Mouse (Mus musculus): ENCODE data around the gene Fcho1. TPM values are rescaled to one million over a fixed set of nuclear protein-coding genes. Genes with fewer than 3 reads are reported as not detected.
A peak's percentile ranks its signal among the peaks of the same experiment; 100 is the strongest.
"Not testable (repeated sequence)": the region's sequence is repeated elsewhere in the genome, so short reads cannot be mapped to it uniquely, and the experiment has no call there.

The Fcho1 gene
- total RNA-seq, 2 experiments from 2014 or later, result not detected

DNA sequence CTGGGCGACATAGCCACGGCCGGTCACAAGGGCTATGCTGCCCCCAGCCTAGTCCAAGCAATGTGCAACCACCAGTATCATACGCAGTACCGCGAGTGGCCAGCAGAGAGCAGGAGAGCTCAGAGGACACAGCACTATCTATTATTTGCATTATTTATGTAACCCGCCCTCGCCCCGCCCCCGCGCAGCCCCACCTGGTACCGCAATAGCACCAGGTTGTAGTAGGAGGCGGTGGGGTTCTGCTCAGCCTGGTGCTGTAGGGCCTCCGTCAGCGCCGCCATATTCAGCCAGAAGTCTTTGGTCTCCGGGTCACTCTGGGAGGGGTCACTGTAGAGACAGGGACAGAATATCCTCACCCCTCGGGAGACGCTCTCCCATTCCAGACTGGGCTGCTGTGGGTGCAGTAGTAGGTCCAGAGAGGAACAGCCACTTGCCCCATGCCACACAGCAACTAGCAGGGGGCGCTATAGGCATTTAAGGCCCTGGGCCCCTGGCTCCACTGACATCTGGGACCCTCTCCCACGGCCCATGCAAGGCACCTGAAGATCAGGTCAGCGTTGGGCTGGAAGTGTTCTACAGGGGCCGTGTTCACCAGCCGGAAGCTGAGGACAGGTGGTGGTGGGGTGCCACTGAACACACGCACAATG lies 15.6 kb downstream of the Fcho1 start:
- intact Hi-C loops (cut with DNase I), result no loop called here
- Histone ChIP-seq H3K27ac (no peak overlapping the region), H3K4me3 (peak overlapping the region; percentile 51)
- peak; percentile 64 for DNase-seq
- TF ChIP-seq CTCF (IDR thresholded peaks at IDR 0.05), result peak; percentile 70

DNA sequence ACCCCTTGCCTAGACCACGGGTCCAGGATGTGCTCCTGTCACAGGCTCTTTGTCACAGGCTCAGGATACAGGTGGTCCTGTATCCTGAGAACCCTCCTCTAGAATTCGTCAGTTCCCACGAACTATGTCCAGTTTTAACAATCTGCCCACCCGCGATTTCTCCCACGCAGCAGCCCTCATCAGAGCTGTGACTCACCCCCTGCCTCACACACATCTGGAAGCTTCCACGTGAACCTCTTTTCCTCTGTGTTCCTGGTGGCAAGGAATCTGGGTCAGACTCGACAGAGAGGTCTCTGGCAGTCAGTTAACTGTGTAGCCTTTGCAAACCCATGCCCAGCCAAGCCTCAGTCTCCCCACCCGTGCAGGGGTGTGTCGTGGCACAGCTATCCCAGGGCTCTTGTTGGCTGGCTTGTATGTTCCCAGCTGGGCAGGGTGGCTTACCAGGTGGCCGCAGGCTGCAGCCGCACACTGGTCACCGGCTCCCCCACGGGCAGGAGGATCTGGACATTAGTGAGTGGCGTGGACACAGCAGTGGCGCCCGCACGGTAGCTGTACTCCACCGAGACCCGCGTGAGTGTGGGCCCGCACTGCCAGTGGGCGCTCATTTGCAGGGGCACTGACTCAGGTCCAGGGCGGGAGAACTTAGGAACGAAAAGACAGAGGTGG lies 16.2 kb downstream of the Fcho1 start:
- no peak overlapping the region; the same call in 1 of the 2 replicates for H3K4me3 ChIP-seq
- no peak for DNase-seq
- TF ChIP-seq CTCF (IDR thresholded peaks at IDR 0.05), result no peak
- no peak overlapping the region for H3K27ac ChIP-seq
- intact Hi-C loops (cut with DNase I), result no loop called here

DNA sequence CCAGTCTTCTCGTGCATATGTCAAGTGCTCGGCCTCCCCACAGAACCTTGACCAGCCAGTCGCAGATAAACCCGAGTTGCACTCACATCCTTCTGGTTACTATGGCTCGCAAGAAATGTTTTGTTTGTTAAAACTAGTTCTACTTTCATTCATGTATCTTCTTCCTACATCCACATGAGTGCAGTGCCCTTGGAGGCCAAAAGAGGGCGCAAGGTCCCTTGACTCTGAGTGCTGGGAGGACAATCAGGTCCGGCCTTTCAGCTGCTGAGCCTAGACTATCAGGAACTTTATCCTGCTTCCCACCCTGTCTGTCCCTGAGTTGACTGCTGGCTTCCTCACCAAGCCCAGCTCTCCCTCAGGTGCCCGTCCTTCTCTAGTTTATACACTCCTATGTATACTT lies 17.6 kb downstream of the Fcho1 start:
- no peak for DNase-seq
- intact Hi-C loops (cut with DNase I), result no loop called here
- TF ChIP-seq CTCF (IDR thresholded peaks at IDR 0.05), result peak; percentile 60
- H3K27ac ChIP-seq, result no peak overlapping the region
- H3K4me3 ChIP-seq, result no peak overlapping the region

DNA sequence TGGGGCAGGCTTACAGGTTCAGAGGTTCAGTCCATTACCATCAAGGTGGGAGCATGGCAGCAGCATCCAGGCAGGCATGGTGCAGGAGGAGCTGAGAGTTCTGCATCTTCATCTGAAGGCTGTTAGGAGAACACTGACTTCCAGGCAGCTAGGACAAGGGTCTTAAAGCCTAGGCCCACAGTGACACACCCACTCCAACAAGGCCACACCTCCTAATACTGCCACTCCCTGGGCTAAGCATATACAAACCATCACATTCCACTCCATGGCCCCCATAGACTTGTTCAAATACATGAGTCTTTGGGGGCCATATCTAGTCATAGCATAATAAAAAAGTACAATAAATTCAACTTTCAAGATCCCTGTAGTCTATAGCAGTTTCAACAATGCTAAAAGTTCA lies 22.1 kb downstream of the Fcho1 start:
- H3K4me3 ChIP-seq; DNase-seq; intact Hi-C loops (cut with DNase I); H3K27ac ChIP-seq: not testable (repeated sequence)

DNA sequence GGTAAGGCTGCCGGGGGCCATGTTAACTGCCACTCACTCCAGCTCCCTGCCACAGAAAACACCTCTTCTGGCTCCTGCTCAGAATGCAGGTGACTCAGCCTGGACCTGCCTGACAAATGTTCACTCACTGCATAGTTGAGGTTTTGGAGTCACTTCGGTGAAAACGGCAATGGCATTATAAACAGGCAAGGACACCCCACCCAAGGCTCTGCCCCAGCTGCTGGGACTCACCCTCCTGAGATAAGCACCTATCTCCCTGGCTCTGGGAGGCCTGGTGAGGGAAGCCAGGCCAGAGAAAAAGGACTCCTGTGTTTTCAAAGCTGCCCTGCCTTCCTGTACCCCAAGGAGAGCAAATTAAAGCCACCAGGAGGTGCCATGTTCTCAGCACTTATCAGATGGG lies 22.6 kb downstream of the Fcho1 start:
- no peak overlapping the region for H3K27ac ChIP-seq
- intact Hi-C loops (cut with DNase I), result no loop called here
- no peak for TF ChIP-seq CTCF (IDR thresholded peaks at IDR 0.05)
- H3K4me3 ChIP-seq, result no peak overlapping the region
- DNase-seq, result no peak

DNA sequence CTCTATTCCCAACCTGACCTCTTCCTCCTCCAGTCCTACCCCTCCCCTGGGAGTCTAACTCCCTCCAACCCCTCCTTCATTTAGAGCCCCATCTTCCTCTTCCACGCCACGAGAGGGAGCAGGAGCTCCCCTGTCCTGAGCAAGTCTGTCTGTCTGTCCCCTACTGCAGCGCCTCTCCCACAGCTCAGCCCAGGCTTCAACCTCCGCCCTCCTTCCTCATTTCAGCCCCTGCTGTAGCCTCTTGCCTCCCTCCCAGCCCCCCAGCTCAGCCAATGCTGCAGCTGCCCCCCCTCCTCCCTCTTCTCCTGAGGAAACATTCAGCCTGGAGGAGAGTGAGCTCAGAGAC lies 23.5 kb downstream of the Fcho1 start:
- intact Hi-C loops (cut with DNase I), result no loop called here
- Histone ChIP-seq H3K4me3 (peak overlapping the region; percentile 72), H3K27ac (peak overlapping the region; percentile 86; the same call in 1 of the 2 replicates)
- TF ChIP-seq CTCF (IDR thresholded peaks at IDR 0.05), result peak; percentile 16; the same call in 1 of the 2 replicates
- no peak for DNase-seq

DNA sequence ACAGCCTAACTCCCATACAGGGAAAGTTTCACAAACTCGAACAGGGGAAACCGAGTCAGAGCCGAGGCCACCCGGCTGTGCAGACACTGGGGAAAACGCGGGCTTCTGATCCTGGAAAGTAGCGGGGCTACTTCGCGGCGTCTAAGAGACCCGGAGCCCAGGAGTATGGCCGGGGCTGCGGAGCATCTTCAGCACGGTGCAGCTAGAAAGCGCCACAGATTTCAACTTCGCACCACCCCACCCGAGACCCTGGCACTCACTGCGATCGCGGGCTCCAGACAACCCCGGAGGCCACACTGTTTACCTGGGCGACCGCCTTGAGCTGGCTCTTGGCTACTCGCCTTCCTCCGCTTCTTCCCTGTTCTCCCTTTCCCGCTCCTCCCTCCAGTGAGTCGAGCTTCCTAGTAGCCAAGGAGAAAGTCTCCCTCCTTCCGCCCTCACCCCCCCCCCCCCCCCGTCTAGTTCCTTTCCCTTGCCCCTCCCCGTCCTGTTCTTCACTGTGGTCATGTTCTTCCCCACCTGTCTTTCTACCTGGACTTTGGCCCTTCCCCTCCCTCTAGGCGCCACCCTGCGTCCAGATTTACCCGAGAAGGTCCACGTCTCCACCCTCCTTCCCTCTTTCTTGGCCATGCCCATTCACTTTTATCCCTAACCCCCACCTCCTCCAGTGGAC lies 24.0 kb downstream of the Fcho1 start, which contains the start of gene B3gnt3:
Gene B3gnt3, minus strand, starts transcription at position 376 of the 673 bp plus-strand sequence.
- DNase-seq, result no peak
- peak within 1 kb of the TSS; percentile 72 for H3K4me3 ChIP-seq
- H3K27ac ChIP-seq, result peak within 1 kb of the TSS; percentile 86
- intact Hi-C loops (cut with DNase I), result no loop called here
- TF ChIP-seq CTCF (IDR thresholded peaks at IDR 0.05), result no peak

DNA sequence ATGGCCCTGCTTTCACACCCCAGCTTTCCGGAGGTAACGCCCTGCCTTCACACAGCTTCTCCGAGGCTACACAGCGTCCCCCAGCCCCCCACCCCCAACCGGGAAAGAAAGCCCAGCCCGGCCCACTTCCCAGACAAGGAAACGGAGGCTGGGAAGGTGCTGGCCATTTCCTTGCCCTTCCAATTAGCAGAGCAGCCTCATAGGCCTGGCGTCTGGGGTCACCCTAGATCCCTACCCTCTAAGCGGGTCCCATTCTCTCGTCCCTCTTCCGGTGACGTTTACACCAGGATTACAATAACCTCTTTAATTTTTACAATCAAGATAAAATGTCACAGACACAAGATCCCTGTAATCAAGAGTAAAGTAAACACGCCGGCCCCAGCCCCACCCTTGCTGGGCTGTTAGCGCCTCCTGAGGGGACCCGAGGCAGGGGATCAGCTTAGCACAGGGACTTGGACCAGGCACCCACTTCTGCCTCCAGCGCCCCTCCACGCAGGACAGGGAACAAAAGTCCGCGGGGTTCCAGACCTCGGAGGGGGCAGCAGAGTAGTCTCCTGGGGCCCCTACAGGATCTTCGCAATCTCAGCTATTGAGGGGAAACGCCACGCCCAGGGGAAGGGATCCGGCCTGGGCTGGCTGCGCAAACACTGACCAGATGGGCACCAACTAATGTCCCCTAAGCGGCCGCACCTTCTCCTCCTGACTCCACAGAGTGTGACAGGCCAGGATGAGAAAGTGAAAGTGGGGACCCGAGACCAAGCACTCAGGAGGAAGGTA lies 24.8 kb downstream of the Fcho1 start:
- peak; percentile 49 for DNase-seq
- H3K4me3 ChIP-seq, result peak overlapping the region; percentile 72
- no peak for TF ChIP-seq CTCF (IDR thresholded peaks at IDR 0.05)
- intact Hi-C loops (cut with DNase I), result no loop called here
- peak overlapping the region; percentile 86 for H3K27ac ChIP-seq

DNA sequence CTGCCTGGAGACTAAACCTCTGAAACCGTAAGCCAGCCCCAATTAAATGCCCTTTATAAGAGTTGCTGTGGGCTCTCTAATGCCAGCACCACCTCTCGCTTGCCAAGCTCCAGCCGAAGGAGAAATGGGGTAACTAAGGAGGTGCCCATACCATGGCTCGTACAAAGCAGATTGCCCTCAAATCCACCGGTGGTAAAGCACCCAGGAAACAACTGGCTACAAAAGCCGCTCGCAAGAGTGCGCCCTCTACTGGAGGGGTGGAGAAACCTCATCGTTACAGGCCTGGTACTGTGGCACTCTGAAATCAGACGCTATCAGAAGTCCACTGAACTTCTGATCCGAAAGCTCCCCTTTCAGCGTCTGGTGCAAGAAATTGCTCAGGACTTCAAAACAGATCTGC lies 30.1 kb downstream of the Fcho1 start:
- DNase-seq; H3K27ac ChIP-seq; H3K4me3 ChIP-seq; intact Hi-C loops (cut with DNase I): not testable (repeated sequence)
- TF ChIP-seq CTCF (IDR thresholded peaks at IDR 0.05), result peak; percentile 40; the same call in 1 of the 2 replicates

DNA sequence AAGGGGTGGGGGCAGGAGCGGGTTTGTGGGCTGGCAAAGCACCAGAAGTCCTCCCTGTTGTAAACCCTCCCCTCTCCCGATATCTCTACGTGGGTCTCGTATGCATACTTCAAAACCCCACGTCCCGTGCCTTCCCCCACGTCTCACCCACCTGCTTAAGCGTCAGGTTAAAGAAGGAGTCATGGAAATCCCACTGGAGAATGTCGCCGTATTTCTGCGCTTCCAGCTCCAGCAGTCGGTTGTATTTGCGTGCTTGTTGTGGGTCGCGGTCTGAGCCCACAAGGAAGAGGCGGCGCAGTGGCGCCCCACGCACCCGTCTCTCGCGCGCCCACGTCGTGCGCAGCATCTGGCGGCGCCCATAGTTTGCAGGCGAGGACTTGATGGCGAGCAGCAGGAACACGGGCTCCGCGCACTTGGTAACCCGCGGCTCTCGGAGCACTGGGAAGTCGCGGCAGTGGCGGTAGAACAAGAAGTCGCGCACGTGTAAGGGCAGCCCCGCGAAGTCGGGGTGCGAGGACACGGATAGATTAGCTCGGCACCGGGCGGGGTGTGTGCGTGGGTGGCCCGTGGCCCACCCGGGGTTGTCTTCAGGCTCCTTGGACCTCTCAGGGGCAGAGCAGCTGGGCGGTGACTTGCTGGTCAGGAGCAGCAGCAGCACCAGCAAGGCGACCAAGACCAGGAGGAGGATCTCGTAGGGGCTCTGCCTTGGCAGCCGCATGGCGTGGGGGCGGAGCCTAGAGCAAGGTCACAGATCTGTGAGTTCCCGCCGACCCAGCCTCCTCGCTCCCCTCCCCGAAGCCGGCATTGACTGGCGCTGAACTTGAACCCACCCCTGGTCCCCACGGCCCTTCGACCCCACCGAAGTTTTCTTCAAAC lies 32.1 kb downstream of the Fcho1 start:
- H3K27ac ChIP-seq, result no peak overlapping the region
- no peak for DNase-seq
- no peak for TF ChIP-seq CTCF (IDR thresholded peaks at IDR 0.05)
- H3K4me3 ChIP-seq, result no peak overlapping the region
- intact Hi-C loops (cut with DNase I), result no loop called here

DNA sequence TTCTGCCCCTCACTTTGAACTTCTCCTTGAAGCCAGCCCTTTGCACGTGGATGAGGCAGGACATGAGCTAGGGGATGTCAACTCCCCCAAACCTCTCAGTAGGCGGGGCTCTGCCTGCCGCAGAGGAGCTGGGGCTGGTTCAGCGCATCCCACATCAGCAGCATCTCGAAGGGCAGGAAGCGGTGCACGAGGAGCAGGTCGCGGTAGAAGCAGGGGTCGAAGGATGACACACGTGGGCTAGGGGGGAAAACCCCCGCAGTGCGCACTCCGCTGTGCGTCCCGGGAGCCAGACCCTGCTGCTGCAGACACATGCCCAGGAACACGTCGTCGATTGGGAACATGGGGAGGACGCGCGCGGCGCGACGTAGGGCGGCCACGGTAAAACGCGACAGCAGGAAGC lies 33.0 kb downstream of the Fcho1 start:
- no peak for DNase-seq
- no peak for TF ChIP-seq CTCF (IDR thresholded peaks at IDR 0.05)
- H3K27ac ChIP-seq, result no peak overlapping the region
- no peak overlapping the region for H3K4me3 ChIP-seq
- intact Hi-C loops (cut with DNase I), result no loop called here

DNA sequence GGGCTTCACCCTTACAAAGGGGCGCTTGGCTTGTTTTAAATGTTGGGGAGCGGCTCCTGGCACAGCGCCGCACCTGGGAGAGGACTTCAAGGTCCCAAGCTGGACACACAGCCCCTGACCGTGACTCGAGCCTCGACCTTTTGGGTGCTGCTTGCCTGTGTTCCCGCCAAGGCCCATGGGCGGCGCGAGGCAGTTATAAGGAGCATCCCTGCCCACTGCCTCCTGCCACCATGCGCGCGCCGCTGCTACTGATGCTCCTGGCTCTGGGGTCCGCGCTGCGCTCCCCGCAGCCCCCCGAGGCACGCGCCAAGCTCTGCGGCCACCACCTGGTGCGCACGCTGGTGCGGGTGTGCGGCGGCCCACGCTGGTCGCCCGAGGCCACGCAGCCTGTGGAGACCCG lies 36.5 kb downstream of the Fcho1 start, which contains the start of gene Insl3:
Gene Insl3, plus strand, starts transcription at position 187 of the 400 bp plus-strand sequence.
- no peak for DNase-seq
- intact Hi-C loops (cut with DNase I), result no loop called here
- no peak within 1 kb of the TSS for H3K27ac ChIP-seq
- no peak for TF ChIP-seq CTCF (IDR thresholded peaks at IDR 0.05)
- H3K4me3 ChIP-seq, result no peak within 1 kb of the TSS

All from gastrocnemius, adult 2 months (tissue).